ENCODE assay signal across 19 mouse cellular contexts in the genomic region with DNA sequence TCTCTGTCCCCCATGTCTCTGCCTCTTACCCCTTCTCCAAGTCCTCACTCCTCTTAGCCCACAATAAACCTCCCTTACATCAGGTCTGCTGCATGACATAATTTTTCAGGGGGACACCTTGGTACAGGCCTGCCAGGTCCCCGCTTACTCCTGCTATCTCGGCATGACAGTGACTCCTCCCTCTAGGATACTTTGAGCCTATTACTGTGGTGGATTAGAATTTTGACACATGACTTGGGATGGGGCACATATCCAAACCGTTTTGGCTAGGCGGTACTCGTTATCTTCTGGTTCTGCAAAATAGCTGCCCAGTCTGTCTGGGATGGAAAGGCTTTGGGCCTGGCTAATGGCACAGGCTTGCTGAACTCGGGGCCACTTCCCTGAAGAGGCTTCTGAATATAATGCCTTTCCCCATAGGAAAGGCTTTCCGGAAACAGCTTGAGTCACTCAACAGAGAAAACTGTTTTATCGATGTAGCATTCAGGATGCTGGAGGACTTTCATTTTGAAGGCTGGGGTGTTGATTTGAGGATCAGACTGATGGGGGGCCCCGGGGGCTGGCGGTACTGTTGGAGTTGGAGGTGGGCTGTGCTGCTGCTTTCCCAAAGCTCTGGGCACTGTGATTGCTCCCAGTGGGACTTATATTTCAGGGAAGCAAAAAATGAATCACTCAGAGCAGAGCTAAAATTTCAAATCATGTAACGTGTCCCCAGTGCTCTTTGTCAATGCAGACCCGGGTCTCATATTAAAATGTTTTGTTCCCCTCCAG. TPM values are rescaled to one million over a fixed set of nuclear protein-coding genes. Genes with fewer than 3 reads are reported as not detected.
DNase-seq lines count a peak whose midpoint lies in the region; ATAC-seq and TF ChIP-seq lines count a peak whose summit lies in the region.
"Had no signal": no experiment of that assay in that cellular context is flagged by ENCODE, and none has a peak within 500 bp of the region (broad histone marks: within the 10 kb centered on the region; RNA-seq: fewer than 3 reads in every experiment).

No protein-coding gene starts in this region.

- H3K4me1 ChIP-seq in forebrain, embryonic 10.5 days = peaks cover 30% of the 10 kb centered on the region
- H3K4me1 ChIP-seq in forebrain, postnatal 0 days (ENCODE audit: insufficient read depth) = 0 out of 2 replicates have a peak, but pooled peaks cover 3% of the 10 kb centered on the region
- H3K4me1 ChIP-seq in kidney, embryonic 16.5 days (ENCODE audit: insufficient read depth, low read length) = peaks cover 16% of the 10 kb centered on the region
- H3K4me1 ChIP-seq in heart, embryonic 16.5 days (ENCODE audit: control insufficient read depth, insufficient read depth, low read length) = peaks cover 8% of the 10 kb centered on the region
- peaks cover 17% of the 10 kb centered on the region for H3K4me1 ChIP-seq in midbrain, embryonic 11.5 days (ENCODE audit: control insufficient read depth, insufficient read depth, low read length)

- 86% methylated on average over 12 of the region's 12 CpGs for WGBS in forebrain, embryonic 10.5 days
- WGBS in forebrain, postnatal 0 days = 57% methylated on average over 12 of the region's 12 CpGs
- 51% methylated on average over 12 of the region's 12 CpGs for WGBS in kidney, embryonic 16.5 days
- 52% methylated on average over 12 of the region's 12 CpGs for WGBS in heart, embryonic 16.5 days
- WGBS in midbrain, embryonic 11.5 days = 86% methylated on average over 12 of the region's 12 CpGs

- H3K36me3 ChIP-seq in forebrain, embryonic 10.5 days (replicated peaks) = no peaks in the 10 kb centered on the region
- H3K36me3 ChIP-seq in forebrain, postnatal 0 days (ENCODE audit: insufficient read depth) = no peaks in the 10 kb centered on the region
- no peaks in the 10 kb centered on the region for H3K36me3 ChIP-seq in kidney, embryonic 16.5 days (ENCODE audit: insufficient read depth, low read length)
- H3K36me3 ChIP-seq in heart, embryonic 16.5 days (ENCODE audit: control insufficient read depth, insufficient read depth) = no peaks in the 10 kb centered on the region
- H3K36me3 ChIP-seq in midbrain, embryonic 11.5 days (ENCODE audit: control insufficient read depth, insufficient read depth, low read length) = no peaks in the 10 kb centered on the region
- H3K36me3 ChIP-seq: embryonic facial prominence, embryonic 15.5 days; limb, embryonic 15.5 days had no signal

- H3K9me3 ChIP-seq in forebrain, embryonic 10.5 days = no peaks in the 10 kb centered on the region
- H3K9me3 ChIP-seq in forebrain, postnatal 0 days (ENCODE audit: low read length) = no peaks in the 10 kb centered on the region
- H3K9me3 ChIP-seq in kidney, embryonic 16.5 days (ENCODE audit: low read length) = no peaks in the 10 kb centered on the region
- no peaks in the 10 kb centered on the region for H3K9me3 ChIP-seq in heart, embryonic 16.5 days (replicated peaks; ENCODE audit: control insufficient read depth, low read length)
- no peaks in the 10 kb centered on the region for H3K9me3 ChIP-seq in midbrain, embryonic 11.5 days (ENCODE audit: control insufficient read depth, low read length)
- H3K9me3 ChIP-seq: embryonic facial prominence, embryonic 15.5 days; limb, embryonic 15.5 days had no signal

- no peak overlapping the region for H3K4me2 ChIP-seq in forebrain, postnatal 0 days (ENCODE audit: low read depth)
- no peak overlapping the region; the same call in 1 of the 2 replicates for H3K4me2 ChIP-seq in kidney, embryonic 16.5 days (replicated peaks; ENCODE audit: low read depth, low read length)
- H3K4me2 ChIP-seq in heart, embryonic 16.5 days (ENCODE audit: low read depth, low read length) = peak overlapping the region; percentile 9; the same call in 1 of the 2 replicates
- H3K4me2 ChIP-seq in midbrain, embryonic 11.5 days = no peak overlapping the region
- H3K4me2 ChIP-seq: embryonic facial prominence, embryonic 15.5 days; limb, embryonic 15.5 days had no signal

- TF ChIP-seq CTCF in forebrain, postnatal 0 days (IDR thresholded peaks at IDR 0.05; ENCODE audit: low read depth) = no peak

- no peak overlapping the region for H3K9ac ChIP-seq in forebrain, postnatal 0 days
- H3K9ac ChIP-seq in kidney, embryonic 16.5 days (replicated peaks; ENCODE audit: low read length) = no peak overlapping the region
- no peak overlapping the region for H3K9ac ChIP-seq in heart, embryonic 16.5 days (ENCODE audit: low read length)
- no peak overlapping the region for H3K9ac ChIP-seq in midbrain, embryonic 11.5 days (ENCODE audit: low read length)
- H3K9ac ChIP-seq: embryonic facial prominence, embryonic 15.5 days; limb, embryonic 15.5 days had no signal

- H3K4me3 ChIP-seq in forebrain, embryonic 10.5 days = no peak overlapping the region
- H3K4me3 ChIP-seq in forebrain, postnatal 0 days (ENCODE audit: low read depth, low read length) = no peak overlapping the region
- H3K4me3 ChIP-seq in kidney, embryonic 16.5 days (ENCODE audit: low read length) = no peak overlapping the region
- H3K4me3 ChIP-seq in heart, embryonic 16.5 days (ENCODE audit: low read length) = no peak overlapping the region
- H3K4me3 ChIP-seq in midbrain, embryonic 11.5 days (ENCODE audit: low read depth, low read length) = no peak overlapping the region
- H3K4me3 ChIP-seq: embryonic facial prominence, embryonic 15.5 days; limb, embryonic 15.5 days had no signal

- H3K27ac ChIP-seq in forebrain, embryonic 10.5 days = peak overlapping the region; percentile 8; the same call in 1 of the 2 replicates
- no peak overlapping the region for H3K27ac ChIP-seq in forebrain, postnatal 0 days (ENCODE audit: low read depth, low read length)
- peak overlapping the region; percentile 67 for H3K27ac ChIP-seq in kidney, embryonic 16.5 days (ENCODE audit: low read length)
- H3K27ac ChIP-seq in heart, embryonic 16.5 days (ENCODE audit: low read length) = 0 out of 2 replicates have a peak overlapping the region, but pooled peaks have one; percentile 12
- no peak overlapping the region for H3K27ac ChIP-seq in midbrain, embryonic 11.5 days (ENCODE audit: low read depth, low read length)
- H3K27ac ChIP-seq: embryonic facial prominence, embryonic 15.5 days; limb, embryonic 15.5 days had no signal

- no peak for DNase-seq in forebrain, embryonic 10.5 days (ENCODE audit: extremely low spot score, low spot score)
- DNase-seq in forebrain, postnatal 0 days = no peak
- DNase-seq in kidney, postnatal 10 days = no peak
- no peak for DNase-seq in midbrain, embryonic 11.5 days (ENCODE audit: low spot score, missing footprints)
- no peak for DNase-seq in layer of hippocampus, postnatal 14 days (ENCODE audit: low spot score in 2 of 2)
- DNase-seq: adrenal gland, postnatal 10 days; kidney, postnatal 36 days; right cerebral cortex, postnatal 25 days; thymus, postnatal 14 days had no signal

- ATAC-seq in forebrain, postnatal 0 days = no peak
- no peak for ATAC-seq in kidney, embryonic 16.5 days (ENCODE audit: low FRiP score, low TSS enrichment)
- peak; percentile 28; the same call in 1 of the 2 replicates for ATAC-seq in heart, embryonic 16.5 days (replicated peaks; ENCODE audit: extremely low read depth, insufficient read depth, low FRiP score)
- peak; percentile 40; the same call in 1 of the 2 replicates for ATAC-seq in midbrain, embryonic 11.5 days (ENCODE audit: low FRiP score)
- ATAC-seq in frontal cortex, adult (ENCODE audit: low TSS enrichment) = no peak
- ATAC-seq: lung, postnatal 0 days had no signal

- H3K27me3 ChIP-seq in forebrain, embryonic 10.5 days (ENCODE audit: poor library complexity, severe bottlenecking) = no peaks in the 10 kb centered on the region
- no peaks in the 10 kb centered on the region for H3K27me3 ChIP-seq in forebrain, postnatal 0 days (ENCODE audit: insufficient read depth, low read length)
- H3K27me3 ChIP-seq in kidney, embryonic 16.5 days (ENCODE audit: insufficient read depth, low read length) = no peaks in the 10 kb centered on the region
- no peaks in the 10 kb centered on the region for H3K27me3 ChIP-seq in heart, embryonic 16.5 days (ENCODE audit: control insufficient read depth, insufficient read depth, low read length)
- no peaks in the 10 kb centered on the region for H3K27me3 ChIP-seq in midbrain, embryonic 11.5 days (ENCODE audit: control insufficient read depth, insufficient read depth, low read length)
- H3K27me3 ChIP-seq: embryonic facial prominence, embryonic 15.5 days; limb, embryonic 15.5 days had no signal

RNA-seq across cellular contexts. Expression of gene Gm815, which starts 27.1 kb away (rescaled TPM):
- not detected in 2 replicates for polyA plus RNA-seq in forebrain, embryonic 10.5 days (2016; fragmentation: Nextera tagmentation; extraction: Ambion mirVana)
- not detected in 2 replicates for total RNA-seq in forebrain, postnatal 0 days (2014; rRNA removed)
- polyA plus RNA-seq in forebrain, postnatal 0 days (2015; fragmentation: Nextera tagmentation; extraction: Ambion mirVana) = not detected in 2 replicates
- 0.23 TPM in 1 of 2 replicates, not detected in the other for polyA plus RNA-seq in kidney, embryonic 16.5 days (2015; fragmentation: Nextera tagmentation; extraction: Ambion mirVana)
- not detected in 2 replicates for polyA plus RNA-seq in heart, embryonic 16.5 days (2015; fragmentation: Nextera tagmentation; extraction: Ambion mirVana)
- not detected in 2 replicates for polyA plus RNA-seq in midbrain, embryonic 11.5 days (2014; fragmentation: Nextera tagmentation; extraction: Ambion mirVana)
- total RNA-seq in layer of hippocampus, postnatal 14 days (2021) = not detected
- total RNA-seq: adrenal gland, postnatal 10 days; common myeloid progenitor, adult 5-6 weeks; hematopoietic stem cell, adult 5-6 weeks; megakaryocyte-erythroid progenitor cell, adult 5-6 weeks; neutrophil, adult 5-6 weeks had no signal
- polyA plus RNA-seq: embryonic facial prominence, embryonic 15.5 days; limb, embryonic 15.5 days had no signal

Comparison
In these comparisons a context has a peak if more than half of its experiments do, and no peak if none do; other contexts are left out.
1. H3K27ac ChIP-seq: peak in forebrain, embryonic 10.5 days (single experiment), kidney, embryonic 16.5 days (single experiment) and heart, embryonic 16.5 days (single experiment); none in forebrain, postnatal 0 days (single experiment) and midbrain, embryonic 11.5 days (single experiment).
2. ATAC-seq: peak in heart, embryonic 16.5 days (single experiment) and midbrain, embryonic 11.5 days (single experiment); none in forebrain, postnatal 0 days (single experiment), kidney, embryonic 16.5 days (single experiment) and frontal cortex, adult (single experiment).